Mouse (Mus musculus) hindbrain, embryonic 16.5 days (tissue): Measurements from ENCODE around the gene Gm49378. TPM values are rescaled to one million over a fixed set of nuclear protein-coding genes. Genes with fewer than 3 reads are reported as not detected.

Experiments used
- ATAC-seq: fragments of 200-750 bp; cut with Nextera tagmentation; 2 replicates; pipeline ENCODE4 v1.8.0; 2017; ENCODE audit warnings: moderate TSS enrichment, moderate library complexity
- H3K27ac ChIP-seq: fragments of 300-500 bp; sonication (generic); 2 replicates; pipeline ENCODE4 v1.5.1; 2014; ENCODE audit warnings: low read depth, mild to moderate bottlenecking, control low read depth, low read length, moderate library complexity
- H3K27me3 ChIP-seq: fragments of 300-500 bp; sonication (generic); replicated peaks from 2 replicates; pipeline ENCODE4 v1.6.1; 2014; ENCODE audit warnings: low read length; ENCODE audit not compliant: control insufficient read depth, insufficient read depth
- H3K36me3 ChIP-seq: fragments of 300-500 bp; sonication (generic); 2 replicates; pipeline ENCODE4 v1.6.1; 2014; ENCODE audit warnings: mild to moderate bottlenecking, low read length, moderate library complexity, mixed read lengths; ENCODE audit not compliant: control insufficient read depth, insufficient read depth
- H3K4me1 ChIP-seq: fragments of 300-500 bp; sonication (generic); 2 replicates; pipeline ENCODE4 v1.6.1; 2014; ENCODE audit warnings: low read depth, low read length; ENCODE audit not compliant: control insufficient read depth, insufficient read depth
- H3K4me2 ChIP-seq: fragments of 300-500 bp; sonication (generic); 2 replicates; pipeline ENCODE4 v1.6.1; 2014; ENCODE audit warnings: mild to moderate bottlenecking, low read length, control low read depth, moderate library complexity
- H3K4me3 ChIP-seq: fragments of 300-500 bp; sonication (generic); 2 replicates; pipeline ENCODE4 v1.5.1; 2014; ENCODE audit warnings: mild to moderate bottlenecking, low read length, control low read depth, moderate library complexity
- H3K9ac ChIP-seq: fragments of 300-500 bp; sonication (generic); 2 replicates; pipeline ENCODE4 v1.6.1; 2014; ENCODE audit warnings: low read depth, mild to moderate bottlenecking, control low read depth, low read length, moderate library complexity
- H3K9me3 ChIP-seq: fragments of 300-500 bp; sonication (generic); 2 replicates; pipeline ENCODE4 v1.6.1; 2014; ENCODE audit warnings: mild to moderate bottlenecking, low read length, moderate library complexity; ENCODE audit not compliant: control insufficient read depth
- WGBS: fragments of 180-500 bp; shearing (Covaris S2); extraction: QIAGEN DNeasy Blood & Tissue Kit; methylation state at CpG from one replicate; pipeline ENCODE4 v1.1.7; 2014; 5-methylcytosine and 5-hydroxymethylcytosine counted together
- polyA plus RNA-seq: library from polyadenylated mRNA; unstranded; fragments of >200 nt; fragmentation: Nextera tagmentation; extraction: Ambion mirVana; gene quantifications from 2 replicates; pipeline ENCODE4 v1.2.1, GENCODE M21; 2015

The Gm49378 gene
- polyA plus RNA-seq, 1 experiment from 2014 or later, result 1.5 TPM

GRCm38 (mm10) chr14:55640816-55641215 is 3.1 kb upstream of the Gm49378 start:
- no peak overlapping the region for H3K27ac ChIP-seq
- no peaks in the 10 kb centered on the region for H3K9me3 ChIP-seq
- no peaks in the 10 kb centered on the region for H3K27me3 ChIP-seq
- H3K4me3 ChIP-seq, result no peak overlapping the region
- H3K36me3 ChIP-seq, result peaks cover 17% of the 10 kb centered on the region
- no peak overlapping the region for H3K4me2 ChIP-seq
- no peak overlapping the region for H3K9ac ChIP-seq
- ATAC-seq, result no peak
- 97% methylated on average over 14 of the region's 14 CpGs for WGBS
- H3K4me1 ChIP-seq, result peaks cover 23% of the 10 kb centered on the region

- WGBS, result 1% methylated on average over 29 of the region's 33 CpGs
- peak within 1 kb of the TSS; percentile 74 for H3K27ac ChIP-seq
- no peaks in the 10 kb centered on the region for H3K9me3 ChIP-seq
- peak; percentile 91 for ATAC-seq
- H3K4me1 ChIP-seq, result peaks cover 11% of the 10 kb centered on the region
- H3K27me3 ChIP-seq, result no peaks in the 10 kb centered on the region
- peak within 1 kb of the TSS; percentile 77 for H3K4me2 ChIP-seq
- peaks cover 43% of the 10 kb centered on the region for H3K36me3 ChIP-seq
- H3K9ac ChIP-seq, result peak within 1 kb of the TSS; percentile 75
- peak within 1 kb of the TSS; percentile 61 for H3K4me3 ChIP-seq
Observed at GRCm38 (mm10) chr14:55635523-55636007, 2.1 kb downstream of the Gm49378 start, which contains the start of gene Ipo4. Ipo4 (minus strand) TSS chr14:55635957.

GRCm38 (mm10) chr14:55634874-55635522 is 2.7 kb downstream of the Gm49378 start:
- 2% methylated on average over 23 of the region's 23 CpGs for WGBS
- ATAC-seq, result peak; percentile 77

GRCm38 (mm10) chr14:55629312-55629711 is 8.4 kb downstream of the Gm49378 start:
- H3K9me3 ChIP-seq, result no peaks in the 10 kb centered on the region
- H3K36me3 ChIP-seq, result peaks cover 79% of the 10 kb centered on the region
- no peaks in the 10 kb centered on the region for H3K27me3 ChIP-seq
- no peak overlapping the region for H3K4me3 ChIP-seq
- H3K4me1 ChIP-seq, result no peaks in the 10 kb centered on the region; the same call in 1 of the 2 replicates
- H3K9ac ChIP-seq, result no peak overlapping the region
- 55% methylated on average over 5 of the region's 5 CpGs for WGBS
- no peak overlapping the region for H3K4me2 ChIP-seq
- no peak overlapping the region for H3K27ac ChIP-seq
- no peak for ATAC-seq

More at GRCm38 (mm10) chr14:55634874-55635522, 2.7 kb downstream of the Gm49378 start:
- Histone ChIP-seq H3K9me3 (no peaks in the 10 kb centered on the region), H3K4me3 (peak overlapping the region; percentile 61), H3K4me1 (peaks cover 11% of the 10 kb centered on the region), H3K27me3 (no peaks in the 10 kb centered on the region), H3K27ac (peak overlapping the region; percentile 74), H3K9ac (peak overlapping the region; percentile 75), H3K4me2 (peak overlapping the region; percentile 77), H3K36me3 (peaks cover 46% of the 10 kb centered on the region)

GRCm38 (mm10) chr14:55628077-55628827 is 9.4 kb downstream of the Gm49378 start:
- Histone ChIP-seq H3K9me3 (no peaks in the 10 kb centered on the region), H3K27me3 (no peaks in the 10 kb centered on the region), H3K4me1 (no peaks in the 10 kb centered on the region), H3K9ac (no peak overlapping the region), H3K36me3 (peaks cover 75% of the 10 kb centered on the region), H3K27ac (no peak overlapping the region), H3K4me3 (no peak overlapping the region), H3K4me2 (no peak overlapping the region)
- ATAC-seq, result no peak
- WGBS, result 88% methylated on average over 27 of the region's 27 CpGs

- Histone ChIP-seq H3K9ac (peak overlapping the region; percentile 25; the same call in 1 of the 2 replicates), H3K4me2 (peak overlapping the region; percentile 44), H3K36me3 (no peaks in the 10 kb centered on the region), H3K9me3 (no peaks in the 10 kb centered on the region), H3K27me3 (no peaks in the 10 kb centered on the region), H3K4me3 (peak overlapping the region; percentile 33), H3K4me1 (no peaks in the 10 kb centered on the region), H3K27ac (no peak overlapping the region)
- 52% methylated on average over 22 of the region's 22 CpGs for WGBS
- ATAC-seq, result peak; percentile 55; the same call in 1 of the 2 replicates
Observed at GRCm38 (mm10) chr14:55618486-55619195, 19.1 kb downstream of the Gm49378 start.

GRCm38 (mm10) chr14:55617822-55618221 is 19.9 kb downstream of the Gm49378 start, which contains the start of gene Rec8:
Rec8 (plus strand) TSS chr14:55618037.
- 19% methylated on average over 21 of the region's 21 CpGs for whole genome bisulfite sequencing
- Histone ChIP-seq H3K4me1 (no peaks in the 10 kb centered on the region), H3K27me3 (no peaks in the 10 kb centered on the region), H3K27ac (no peak within 1 kb of the TSS), H3K9me3 (no peaks in the 10 kb centered on the region), H3K4me2 (peak within 1 kb of the TSS; percentile 44), H3K4me3 (peak within 1 kb of the TSS; percentile 33), H3K36me3 (no peaks in the 10 kb centered on the region), H3K9ac (peak within 1 kb of the TSS; percentile 25; the same call in 1 of the 2 replicates)
- ATAC-seq, result peak; percentile 89

- 76% methylated on average over 2 of the region's 2 CpGs for WGBS
Observed at GRCm38 (mm10) chr14:55616844-55617243, 20.9 kb downstream of the Gm49378 start.

More at GRCm38 (mm10) chr14:55616844-55617243, 20.9 kb downstream of the Gm49378 start:
- Histone ChIP-seq H3K9me3 (no peaks in the 10 kb centered on the region), H3K4me1 (no peaks in the 10 kb centered on the region), H3K4me2 (no peak overlapping the region), H3K9ac (no peak overlapping the region), H3K36me3 (no peaks in the 10 kb centered on the region), H3K27me3 (no peaks in the 10 kb centered on the region), H3K4me3 (no peak overlapping the region), H3K27ac (no peak overlapping the region)
- no peak for ATAC-seq
